Mouse (Mus musculus) testis, adult 2 months (tissue): ENCODE measurements around the gene Mat2a.

Experiments used
- CTCF ChIP-seq: fragments of 200-500 bp; IDR thresholded peaks from 2 replicates; pipeline ENCODE4 v1.5.1; 2012; ENCODE audit warnings: low read depth, mild to moderate bottlenecking, inconsistent platforms, low read length, moderate library complexity; ENCODE audit not compliant: control insufficient read depth, insufficient read depth, insufficient replicate concordance
- POLR2A ChIP-seq: fragments of 200-500 bp; IDR thresholded peaks from 2 replicates; pipeline ENCODE4 v1.6.1; 2012; ENCODE audit warnings: low read depth, mild to moderate bottlenecking, inconsistent platforms, low read length, moderate library complexity; ENCODE audit not compliant: control insufficient read depth

DNA sequence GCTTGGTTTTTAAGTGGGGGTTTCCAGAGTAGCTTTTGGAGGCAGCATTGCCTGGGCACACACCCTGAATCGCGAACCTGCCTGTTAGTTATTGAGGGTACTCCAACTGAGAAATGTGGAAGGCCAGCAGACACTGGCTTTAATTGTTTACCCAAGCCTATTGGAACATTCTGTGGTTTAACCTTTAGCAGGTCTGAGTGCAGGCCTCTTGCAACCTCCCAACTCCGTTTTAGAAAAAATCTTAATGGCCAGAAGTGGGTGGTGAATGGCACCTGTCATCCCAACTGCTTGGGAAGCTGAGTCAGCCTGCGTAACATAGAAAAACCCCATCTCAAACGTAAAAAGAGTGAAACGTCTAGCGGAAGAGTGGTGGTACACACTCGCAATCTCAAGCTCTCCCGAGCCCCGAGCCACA lies 42.5 kb downstream of the Mat2a start:
- TF ChIP-seq CTCF: no peak
- no peak for TF ChIP-seq POLR2A
